Mouse (Mus musculus): ENCODE data around the gene Gm44973. TPM values are rescaled to one million over a fixed set of nuclear protein-coding genes. Genes with fewer than 3 reads are reported as not detected.
"Not testable (repeated sequence)": the region's sequence is repeated elsewhere in the genome, so short reads cannot be mapped to it uniquely, and the experiment has no call there.

Gene Gm44973
- polyA plus RNA-seq, 1 experiment from 2014 or later: 0.89 TPM

DNA sequence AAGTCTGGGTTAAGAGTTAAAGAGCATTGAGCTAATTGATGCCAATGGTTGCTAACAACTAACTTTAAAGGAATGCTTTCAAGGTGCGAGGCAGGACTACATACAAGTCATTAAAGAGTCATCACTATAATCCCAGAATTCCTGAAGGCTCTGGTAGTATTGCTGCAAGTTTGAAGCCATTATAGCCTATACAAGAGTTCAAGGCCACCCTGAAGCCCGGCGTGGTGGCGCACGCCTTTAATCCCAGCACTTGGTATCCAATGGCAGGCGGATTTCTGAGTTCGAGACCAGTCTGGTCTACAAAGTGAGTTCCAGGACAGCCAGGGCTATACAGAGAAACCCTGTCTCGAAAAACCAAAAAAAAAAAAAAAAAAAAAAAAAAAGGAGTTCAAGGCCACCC is 4.3 kb downstream of the Gm44973 start:
- not testable (repeated sequence) for H3K27me3 ChIP-seq; H3K9me3 ChIP-seq; ATAC-seq (replicated peaks)
- peaks cover 20% of the 10 kb centered on the region for H3K36me3 ChIP-seq
- peaks cover 24% of the 10 kb centered on the region for H3K4me1 ChIP-seq
- H3K9ac ChIP-seq (replicated peaks): peak overlapping the region; percentile 52; the same call in 1 of the 2 replicates
- H3K27ac ChIP-seq (replicated peaks): peak overlapping the region; percentile 94
- peak overlapping the region; percentile 76 for H3K4me2 ChIP-seq (replicated peaks)
- H3K4me3 ChIP-seq: peak overlapping the region; percentile 72
- 24% methylated on average over 8 of the region's 8 CpGs for WGBS

DNA sequence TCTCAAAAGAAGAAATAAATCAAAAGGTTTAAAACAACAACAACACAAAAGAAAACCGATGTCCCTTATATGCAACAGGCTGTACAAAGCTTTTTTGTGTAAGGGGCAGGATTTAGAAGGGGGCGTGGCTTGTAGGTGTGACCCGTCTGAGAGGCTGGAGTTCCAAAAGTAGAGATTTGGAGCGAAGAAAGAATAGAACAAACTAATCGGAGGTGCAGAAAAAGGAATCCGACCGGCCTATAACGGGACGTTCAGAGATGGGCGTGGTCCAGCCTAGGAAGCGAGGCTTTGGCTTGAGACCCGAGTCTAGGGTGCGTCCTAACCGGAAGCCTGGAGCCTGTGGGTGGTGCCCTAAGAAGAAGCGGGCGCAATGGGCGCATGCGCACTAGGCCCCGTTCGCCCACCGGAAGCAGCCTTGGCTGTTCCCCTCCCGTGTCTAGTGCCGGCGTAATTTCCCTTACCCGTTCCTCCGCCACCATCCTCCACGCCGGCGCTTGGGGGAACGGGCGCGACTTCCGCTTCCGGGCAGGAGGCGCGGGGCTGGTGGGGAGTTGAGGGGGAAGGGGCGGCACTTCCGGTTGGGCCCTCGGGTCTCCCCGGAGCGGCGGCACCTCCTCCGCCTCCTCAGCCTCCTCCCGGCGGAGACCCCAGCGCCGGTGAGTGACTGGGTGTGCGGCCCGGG is 4.8 kb downstream of the Gm44973 start, which contains the start of the genes Zfp865 and Ccdc106:
Gene Zfp865 (plus strand): TSS at position 377 of the 682 bp plus-strand sequence.
Gene Ccdc106 (plus strand): TSS at position 554 of the 682 bp plus-strand sequence.
- peaks cover 24% of the 10 kb centered on the region for H3K4me1 ChIP-seq
- peak within 1 kb of the TSS; percentile 76 for H3K4me2 ChIP-seq (replicated peaks)
- peak within 1 kb of the TSS; percentile 87 for H3K9ac ChIP-seq (replicated peaks)
- H3K36me3 ChIP-seq: peaks cover 26% of the 10 kb centered on the region
- peak within 1 kb of the TSS; percentile 94 for H3K27ac ChIP-seq (replicated peaks)
- H3K4me3 ChIP-seq: peak within 1 kb of the TSS; percentile 72
- no peaks in the 10 kb centered on the region for H3K9me3 ChIP-seq
- under 1% methylated on average over 49 of the region's 49 CpGs for WGBS
- ATAC-seq (replicated peaks): peak; percentile 92
- no peaks in the 10 kb centered on the region for H3K27me3 ChIP-seq

- peak overlapping the region; percentile 72 for H3K4me3 ChIP-seq
- no peaks in the 10 kb centered on the region for H3K27me3 ChIP-seq
- no peaks in the 10 kb centered on the region for H3K9me3 ChIP-seq
- peak overlapping the region; percentile 94 for H3K27ac ChIP-seq (replicated peaks)
- peaks cover 27% of the 10 kb centered on the region for H3K36me3 ChIP-seq
- peak; percentile 64 for ATAC-seq (replicated peaks)
- 0% methylated on average over 13 of the region's 15 CpGs for WGBS
- H3K9ac ChIP-seq (replicated peaks): peak overlapping the region; percentile 87
- peaks cover 24% of the 10 kb centered on the region for H3K4me1 ChIP-seq
- peak overlapping the region; percentile 76 for H3K4me2 ChIP-seq (replicated peaks)
These were observed 5.4 kb downstream of the Gm44973 start for GRCm38 (mm10) chr7:5020685-5021084.

DNA sequence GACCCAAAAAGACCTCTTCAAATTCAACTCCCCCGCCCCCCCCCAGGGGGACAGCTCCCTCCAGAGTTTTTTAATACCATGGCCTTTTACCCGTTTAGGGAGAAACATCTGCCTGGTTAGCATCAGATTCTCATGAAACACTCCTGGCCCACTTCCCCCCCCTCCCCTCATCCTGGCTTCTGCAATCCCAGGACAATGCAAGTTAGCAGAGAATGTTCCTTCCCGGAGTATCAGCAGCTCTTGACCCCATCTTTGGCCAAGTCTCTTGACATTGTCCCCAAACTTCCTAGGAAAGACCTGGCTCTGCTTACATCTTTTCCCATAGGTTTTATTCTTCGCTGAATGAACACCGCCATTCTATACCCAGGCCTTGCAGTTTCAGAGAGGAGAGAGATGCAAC is 5.9 kb downstream of the Gm44973 start:
- Histone ChIP-seq H3K4me1 (peaks cover 19% of the 10 kb centered on the region), H3K36me3 (peaks cover 27% of the 10 kb centered on the region), H3K4me2 (replicated peaks) (peak overlapping the region; percentile 76), H3K9me3 (no peaks in the 10 kb centered on the region), H3K9ac (replicated peaks) (peak overlapping the region; percentile 87), H3K27me3 (no peaks in the 10 kb centered on the region), H3K4me3 (peak overlapping the region; percentile 72), H3K27ac (replicated peaks) (0 out of 2 replicates have a peak overlapping the region, but pooled peaks have one; percentile 94)
- WGBS: 48% methylated on average over 5 of the region's 5 CpGs
- no peak for ATAC-seq (replicated peaks)

- 95% methylated on average over 22 of the region's 22 CpGs for WGBS
- peaks cover 66% of the 10 kb centered on the region for H3K36me3 ChIP-seq
These were observed 14.2 kb downstream of the Gm44973 start for GRCm38 (mm10) chr7:5029543-5029942.

DNA sequence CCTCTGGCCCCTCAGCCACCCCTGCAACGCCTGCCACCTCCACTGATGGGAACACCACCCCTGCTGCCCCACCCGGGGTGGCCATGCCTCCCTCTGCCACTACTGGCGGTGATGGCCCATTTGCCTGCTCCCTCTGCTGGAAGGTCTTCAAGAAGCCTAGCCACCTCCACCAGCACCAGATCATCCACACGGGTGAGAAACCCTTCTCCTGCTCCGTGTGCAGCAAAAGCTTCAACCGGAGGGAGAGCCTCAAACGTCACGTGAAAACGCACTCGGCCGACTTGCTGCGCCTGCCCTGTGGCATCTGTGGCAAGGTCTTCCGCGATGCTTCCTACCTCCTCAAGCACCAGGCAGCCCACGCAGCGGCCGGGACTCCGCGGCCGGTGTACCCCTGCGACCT is 14.7 kb downstream of the Gm44973 start:
- 95% methylated on average over 21 of the region's 21 CpGs for WGBS
- Histone ChIP-seq H3K27ac (replicated peaks) (no peak overlapping the region), H3K4me1 (no peaks in the 10 kb centered on the region), H3K36me3 (peaks cover 66% of the 10 kb centered on the region), H3K27me3 (no peaks in the 10 kb centered on the region), H3K9ac (replicated peaks) (no peak overlapping the region), H3K4me3 (no peak overlapping the region), H3K9me3 (no peaks in the 10 kb centered on the region), H3K4me2 (replicated peaks) (no peak overlapping the region)
- ATAC-seq (replicated peaks): no peak

More at GRCm38 (mm10) chr7:5029543-5029942, 14.2 kb downstream of the Gm44973 start:
- Histone ChIP-seq H3K27me3 (no peaks in the 10 kb centered on the region), H3K9ac (replicated peaks) (no peak overlapping the region), H3K27ac (replicated peaks) (no peak overlapping the region), H3K4me1 (no peaks in the 10 kb centered on the region), H3K4me3 (no peak overlapping the region), H3K9me3 (no peaks in the 10 kb centered on the region), H3K4me2 (replicated peaks) (no peak overlapping the region)
- no peak for ATAC-seq (replicated peaks)

DNA sequence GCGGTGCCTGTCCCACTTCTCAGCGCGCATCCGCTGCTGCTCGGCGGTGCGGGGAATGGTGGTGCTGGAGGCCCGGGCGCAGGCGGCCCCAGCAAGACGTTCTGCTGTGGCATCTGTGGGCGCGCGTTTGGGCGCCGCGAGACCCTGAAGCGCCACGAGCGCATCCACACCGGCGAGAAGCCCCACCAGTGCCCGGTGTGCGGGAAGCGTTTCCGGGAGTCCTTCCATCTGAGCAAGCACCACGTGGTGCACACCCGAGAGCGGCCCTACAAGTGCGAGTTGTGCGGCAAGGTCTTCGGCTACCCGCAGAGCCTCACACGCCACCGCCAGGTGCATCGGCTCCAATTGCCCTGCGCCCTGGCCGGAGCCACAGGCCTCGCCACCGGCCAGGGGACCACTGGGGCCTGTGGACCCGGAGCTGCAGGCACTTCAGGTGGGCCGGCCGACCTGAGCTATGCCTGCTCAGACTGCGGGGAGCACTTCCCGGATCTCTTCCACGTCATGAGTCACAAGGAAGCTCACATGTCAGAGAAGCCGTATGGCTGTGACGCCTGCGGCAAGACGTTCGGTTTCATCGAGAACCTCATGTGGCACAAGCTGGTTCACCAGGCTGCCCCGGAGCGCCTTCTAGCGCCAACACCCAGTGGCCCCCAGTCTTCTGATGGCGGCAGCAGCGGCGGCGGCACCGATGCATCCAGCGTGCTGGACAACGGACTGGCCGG is 15.4 kb downstream of the Gm44973 start:
- H3K4me3 ChIP-seq: no peak overlapping the region
- WGBS: 88% methylated on average over 63 of the region's 63 CpGs

GRCm38 (mm10) chr7:5031496-5031895 is 16.2 kb downstream of the Gm44973 start:
- WGBS: 83% methylated on average over 46 of the region's 46 CpGs
- H3K4me2 ChIP-seq (replicated peaks): no peak overlapping the region
- no peak overlapping the region for H3K9ac ChIP-seq (replicated peaks)
- peaks cover 79% of the 10 kb centered on the region for H3K36me3 ChIP-seq
- no peaks in the 10 kb centered on the region for H3K27me3 ChIP-seq
- no peak overlapping the region for H3K4me3 ChIP-seq
- H3K27ac ChIP-seq (replicated peaks): no peak overlapping the region
- ATAC-seq (replicated peaks): no peak
- H3K9me3 ChIP-seq: no peaks in the 10 kb centered on the region
- no peaks in the 10 kb centered on the region for H3K4me1 ChIP-seq

More for the DNA sequence above, 15.4 kb downstream of the Gm44973 start:
- Histone ChIP-seq H3K4me2 (replicated peaks) (no peak overlapping the region), H3K27me3 (no peaks in the 10 kb centered on the region), H3K4me1 (no peaks in the 10 kb centered on the region), H3K27ac (replicated peaks) (no peak overlapping the region), H3K9ac (replicated peaks) (no peak overlapping the region), H3K9me3 (no peaks in the 10 kb centered on the region), H3K36me3 (peaks cover 71% of the 10 kb centered on the region)
- ATAC-seq (replicated peaks): no peak

GRCm38 (mm10) chr7:5033818-5034217 is 18.5 kb downstream of the Gm44973 start, which contains the start of gene 4632433K11Rik:
Gene 4632433K11Rik, plus strand, starts transcription at chr7:5034118.
- H3K4me1 ChIP-seq: peaks cover 11% of the 10 kb centered on the region
- no peaks in the 10 kb centered on the region for H3K27me3 ChIP-seq
- no peak within 1 kb of the TSS for H3K4me3 ChIP-seq
- H3K36me3 ChIP-seq: peaks cover 75% of the 10 kb centered on the region
- no peak within 1 kb of the TSS for H3K27ac ChIP-seq (replicated peaks)
- WGBS: 92% methylated on average over 3 of the region's 3 CpGs
- ATAC-seq (replicated peaks): no peak
- no peak within 1 kb of the TSS for H3K9ac ChIP-seq (replicated peaks)
- no peak within 1 kb of the TSS for H3K4me2 ChIP-seq (replicated peaks)
- no peaks in the 10 kb centered on the region for H3K9me3 ChIP-seq

- Histone ChIP-seq H3K4me3 (no peak overlapping the region), H3K27me3 (no peaks in the 10 kb centered on the region), H3K9me3 (no peaks in the 10 kb centered on the region), H3K9ac (replicated peaks) (no peak overlapping the region), H3K27ac (replicated peaks) (no peak overlapping the region), H3K36me3 (peaks cover 57% of the 10 kb centered on the region), H3K4me2 (replicated peaks) (no peak overlapping the region), H3K4me1 (peaks cover 22% of the 10 kb centered on the region)
- WGBS: 98% methylated on average over 17 of the region's 17 CpGs
- ATAC-seq (replicated peaks): no peak
These were observed 20.3 kb downstream of the Gm44973 start for GRCm38 (mm10) chr7:5035628-5036027.

GRCm38 (mm10) chr7:5036136-5036535 is 20.8 kb downstream of the Gm44973 start:
- ATAC-seq (replicated peaks): no peak
- 95% methylated on average over 9 of the region's 9 CpGs for WGBS
- Histone ChIP-seq H3K9me3 (no peaks in the 10 kb centered on the region), H3K4me1 (peaks cover 22% of the 10 kb centered on the region), H3K4me2 (replicated peaks) (no peak overlapping the region), H3K27me3 (no peaks in the 10 kb centered on the region), H3K27ac (replicated peaks) (no peak overlapping the region), H3K4me3 (no peak overlapping the region), H3K36me3 (peaks cover 51% of the 10 kb centered on the region), H3K9ac (replicated peaks) (no peak overlapping the region)

DNA sequence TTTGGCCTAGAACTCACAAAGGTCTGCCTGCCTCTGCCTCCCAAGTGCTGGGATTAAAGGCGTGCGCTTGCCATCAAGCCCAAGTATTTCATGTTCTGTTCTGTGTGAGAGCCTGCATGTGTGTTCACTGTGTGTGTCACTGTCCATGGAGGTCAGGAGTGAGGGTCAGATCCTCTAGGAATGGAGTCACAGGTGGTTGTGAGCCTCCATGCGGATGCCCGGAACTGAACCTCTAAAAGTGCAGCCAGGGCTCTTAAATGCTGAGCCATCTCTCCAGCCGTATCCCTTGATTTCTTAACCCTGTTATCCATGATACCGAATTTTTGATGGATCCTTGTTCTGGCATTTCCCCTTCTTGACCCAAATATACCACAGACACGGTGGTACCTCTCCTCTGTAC is 21.7 kb downstream of the Gm44973 start:
- peaks cover 43% of the 10 kb centered on the region for H3K36me3 ChIP-seq
- peaks cover 22% of the 10 kb centered on the region for H3K4me1 ChIP-seq
- no peak overlapping the region for H3K9ac ChIP-seq (replicated peaks)
- no peak for ATAC-seq (replicated peaks)
- no peak overlapping the region for H3K4me3 ChIP-seq
- no peaks in the 10 kb centered on the region for H3K27me3 ChIP-seq
- no peak overlapping the region for H3K27ac ChIP-seq (replicated peaks)
- H3K9me3 ChIP-seq: no peaks in the 10 kb centered on the region
- WGBS: 93% methylated on average over 7 of the region's 7 CpGs
- no peak overlapping the region for H3K4me2 ChIP-seq (replicated peaks)
